Mouse (Mus musculus) erythroblast, embryonic 14.5 days (primary cell): Measurements from ENCODE around the gene Twsg1.

ENCODE experiments used
- GATA1 ChIP-seq: IDR thresholded peaks from 2 replicates; pipeline ENCODE4 v1.6.1; 2012; ENCODE audit warnings: low read length, inconsistent platforms, mixed read lengths
- TAL1 ChIP-seq: IDR thresholded peaks from 3 replicates; pipeline ENCODE4 v1.6.1; 2012; ENCODE audit warnings: low read length, inconsistent platforms, mixed read lengths

- TF ChIP-seq TAL1, result no peak
- no peak for TF ChIP-seq GATA1
Measured at GRCm38 (mm10) chr17:65906895-65907401, 44.1 kb downstream of the Twsg1 start.
